Mouse (Mus musculus) hindbrain, embryonic 13.5 days (tissue): Measurements from ENCODE around the gene Otx2. TPM values are rescaled to one million over a fixed set of nuclear protein-coding genes. Genes with fewer than 3 reads are reported as not detected.

Source experiments
- ATAC-seq: fragments of 200-750 bp; cut with Nextera tagmentation; 2 replicates; pipeline ENCODE4 v1.8.0; 2017; ENCODE audit warnings: moderate TSS enrichment; ENCODE audit not compliant: low FRiP score
- H3K27ac ChIP-seq: fragments of 300-500 bp; sonication (generic); 2 replicates; pipeline ENCODE4 v1.5.1; 2015; ENCODE audit warnings: inconsistent platforms, mild to moderate bottlenecking, moderate library complexity
- H3K27me3 ChIP-seq: fragments of 300-500 bp; sonication (generic); 2 replicates; pipeline ENCODE4 v1.6.1; 2015; ENCODE audit warnings: mild to moderate bottlenecking, inconsistent platforms
- H3K36me3 ChIP-seq: fragments of 300-500 bp; sonication (generic); 2 replicates; pipeline ENCODE4 v1.6.1; 2015; ENCODE audit warnings: mild to moderate bottlenecking, inconsistent platforms
- H3K4me1 ChIP-seq: fragments of 300-500 bp; sonication (generic); replicated peaks from 2 replicates; pipeline ENCODE4 v1.6.1; 2015; ENCODE audit warnings: inconsistent platforms
- H3K4me2 ChIP-seq: fragments of 300-500 bp; sonication (generic); 2 replicates; pipeline ENCODE4 v1.6.1; 2015; ENCODE audit warnings: inconsistent platforms, mild to moderate bottlenecking, moderate library complexity
- H3K4me3 ChIP-seq: fragments of 300-500 bp; sonication (generic); 2 replicates; pipeline ENCODE4 v1.5.1; 2015; ENCODE audit warnings: mild to moderate bottlenecking, inconsistent platforms
- H3K9ac ChIP-seq: fragments of 300-500 bp; sonication (generic); 2 replicates; pipeline ENCODE4 v1.6.1; 2015; ENCODE audit warnings: mild to moderate bottlenecking, inconsistent platforms
- H3K9me3 ChIP-seq: fragments of 300-500 bp; sonication (generic); 2 replicates; pipeline ENCODE4 v1.6.1; 2016; ENCODE audit warnings: inconsistent platforms
- WGBS: fragments of 180-500 bp; shearing (Covaris S2); methylation state at CpG from one replicate; pipeline ENCODE4 v1.1.7; 2015; 5-methylcytosine and 5-hydroxymethylcytosine counted together
- polyA plus RNA-seq: library from polyadenylated mRNA; unstranded; fragments of >200 nt; fragmentation: Nextera tagmentation; extraction: Ambion mirVana; gene quantifications from 2 replicates; pipeline ENCODE4 v1.2.1, GENCODE M21; 2015

The Otx2 gene
- polyA plus RNA-seq, 1 experiment from 2014 or later = 24.1 TPM

- Histone ChIP-seq H3K27me3 (peaks cover 100% of the 10 kb centered on the region), H3K4me2 (no peak overlapping the region), H3K4me3 (no peak overlapping the region), H3K4me1 (0 out of 2 replicates have a peak, but pooled peaks cover 6% of the 10 kb centered on the region), H3K9ac (no peak overlapping the region), H3K27ac (no peak overlapping the region), H3K9me3 (no peaks in the 10 kb centered on the region), H3K36me3 (no peaks in the 10 kb centered on the region)
- WGBS = 75% methylated on average over 6 of the region's 6 CpGs
- ATAC-seq = no peak
Measured at GRCm38 (mm10) chr14:48657241-48657640, 16.4 kb downstream of the Otx2 start.

- no peak for ATAC-seq
- H3K27me3 ChIP-seq = peaks cover 100% of the 10 kb centered on the region
- no peak overlapping the region for H3K9ac ChIP-seq
- WGBS = 51% methylated on average over 4 of the region's 4 CpGs
- H3K9me3 ChIP-seq = no peaks in the 10 kb centered on the region
- H3K4me2 ChIP-seq = no peak overlapping the region
- no peaks in the 10 kb centered on the region for H3K36me3 ChIP-seq
- H3K27ac ChIP-seq = no peak overlapping the region
- H3K4me3 ChIP-seq = no peak overlapping the region
- H3K4me1 ChIP-seq = peaks cover 7% of the 10 kb centered on the region
Measured at GRCm38 (mm10) chr14:48656711-48657110, 16.9 kb downstream of the Otx2 start.

GRCm38 (mm10) chr14:48655792-48656550, 17.6 kb downstream of the Otx2 start:
- H3K27me3 ChIP-seq = peaks cover 100% of the 10 kb centered on the region
- no peak overlapping the region for H3K9ac ChIP-seq
- H3K27ac ChIP-seq = no peak overlapping the region
- WGBS = 5% methylated on average over 21 of the region's 21 CpGs
- ATAC-seq = no peak
- no peak overlapping the region for H3K4me3 ChIP-seq
- H3K9me3 ChIP-seq = no peaks in the 10 kb centered on the region
- no peak overlapping the region for H3K4me2 ChIP-seq
- H3K4me1 ChIP-seq = peaks cover 13% of the 10 kb centered on the region
- H3K36me3 ChIP-seq = no peaks in the 10 kb centered on the region

GRCm38 (mm10) chr14:48655073-48655791, 18.4 kb downstream of the Otx2 start:
- ATAC-seq = no peak
- WGBS = under 1% methylated on average over 33 of the region's 33 CpGs
- Histone ChIP-seq H3K9me3 (no peaks in the 10 kb centered on the region), H3K27me3 (peaks cover 100% of the 10 kb centered on the region), H3K4me1 (peaks cover 13% of the 10 kb centered on the region), H3K9ac (no peak overlapping the region), H3K27ac (no peak overlapping the region), H3K4me2 (no peak overlapping the region), H3K4me3 (no peak overlapping the region), H3K36me3 (no peaks in the 10 kb centered on the region)

GRCm38 (mm10) chr14:48654551-48655072, 19.0 kb downstream of the Otx2 start:
- Histone ChIP-seq H3K36me3 (no peaks in the 10 kb centered on the region), H3K27me3 (peaks cover 99% of the 10 kb centered on the region), H3K4me2 (no peak overlapping the region), H3K9ac (no peak overlapping the region), H3K4me1 (peaks cover 13% of the 10 kb centered on the region), H3K9me3 (no peaks in the 10 kb centered on the region), H3K4me3 (no peak overlapping the region), H3K27ac (no peak overlapping the region)
- 1% methylated on average over 20 of the region's 20 CpGs for WGBS
- ATAC-seq = 0 out of 2 replicates have a peak, but pooled peaks have one; percentile 28

GRCm38 (mm10) chr14:48653676-48654510, 19.7 kb downstream of the Otx2 start:
- Histone ChIP-seq H3K9me3 (no peaks in the 10 kb centered on the region), H3K36me3 (no peaks in the 10 kb centered on the region), H3K27ac (no peak overlapping the region), H3K9ac (no peak overlapping the region), H3K27me3 (peaks cover 93% of the 10 kb centered on the region), H3K4me2 (no peak overlapping the region), H3K4me1 (peaks cover 13% of the 10 kb centered on the region), H3K4me3 (no peak overlapping the region)
- 5% methylated on average over 22 of the region's 22 CpGs for WGBS
- ATAC-seq = no peak

- Histone ChIP-seq H3K4me1 (peaks cover 13% of the 10 kb centered on the region), H3K27ac (no peak overlapping the region)
- WGBS = 64% methylated on average over 3 of the region's 3 CpGs
Measured at GRCm38 (mm10) chr14:48653081-48653480, 20.5 kb downstream of the Otx2 start.

GRCm38 (mm10) chr14:48652256-48652655, 21.4 kb downstream of the Otx2 start:
- 0 out of 2 replicates have a peak, but pooled peaks have one; percentile 28 for ATAC-seq
- no peak overlapping the region for H3K4me3 ChIP-seq
- H3K9ac ChIP-seq = no peak overlapping the region
- peaks cover 87% of the 10 kb centered on the region for H3K27me3 ChIP-seq
- 11% methylated on average over 12 of the region's 12 CpGs for WGBS
- H3K4me1 ChIP-seq = peaks cover 13% of the 10 kb centered on the region
- no peak overlapping the region for H3K27ac ChIP-seq
- no peak overlapping the region for H3K4me2 ChIP-seq
- no peaks in the 10 kb centered on the region for H3K9me3 ChIP-seq
- no peaks in the 10 kb centered on the region for H3K36me3 ChIP-seq

More at GRCm38 (mm10) chr14:48653081-48653480, 20.5 kb downstream of the Otx2 start:
- peaks cover 93% of the 10 kb centered on the region for H3K27me3 ChIP-seq
- no peaks in the 10 kb centered on the region for H3K9me3 ChIP-seq
- no peak overlapping the region for H3K9ac ChIP-seq
- H3K36me3 ChIP-seq = no peaks in the 10 kb centered on the region
- no peak for ATAC-seq
- H3K4me2 ChIP-seq = no peak overlapping the region
- no peak overlapping the region for H3K4me3 ChIP-seq

- Histone ChIP-seq H3K9me3 (no peaks in the 10 kb centered on the region), H3K4me2 (no peak overlapping the region), H3K27me3 (peaks cover 84% of the 10 kb centered on the region), H3K36me3 (no peaks in the 10 kb centered on the region), H3K27ac (no peak overlapping the region), H3K9ac (no peak overlapping the region), H3K4me3 (no peak overlapping the region), H3K4me1 (peaks cover 13% of the 10 kb centered on the region)
- WGBS = 3% methylated on average over 26 of the region's 26 CpGs
- peak; percentile 43; the same call in 1 of the 2 replicates for ATAC-seq
Measured at GRCm38 (mm10) chr14:48651471-48652211, 22.0 kb downstream of the Otx2 start.

GRCm38 (mm10) chr14:48641462-48642395, 31.9 kb downstream of the Otx2 start:
- Histone ChIP-seq H3K4me1 (no peaks in the 10 kb centered on the region), H3K27me3 (peaks cover 12% of the 10 kb centered on the region), H3K9me3 (no peaks in the 10 kb centered on the region), H3K27ac (no peak overlapping the region), H3K9ac (no peak overlapping the region), H3K4me2 (no peak overlapping the region), H3K36me3 (no peaks in the 10 kb centered on the region), H3K4me3 (no peak overlapping the region)
- 76% methylated on average over 12 of the region's 12 CpGs for WGBS
- no peak for ATAC-seq
